Comparison of ENCODE assay signal across 8 mouse cellular contexts in the genomic region with DNA sequence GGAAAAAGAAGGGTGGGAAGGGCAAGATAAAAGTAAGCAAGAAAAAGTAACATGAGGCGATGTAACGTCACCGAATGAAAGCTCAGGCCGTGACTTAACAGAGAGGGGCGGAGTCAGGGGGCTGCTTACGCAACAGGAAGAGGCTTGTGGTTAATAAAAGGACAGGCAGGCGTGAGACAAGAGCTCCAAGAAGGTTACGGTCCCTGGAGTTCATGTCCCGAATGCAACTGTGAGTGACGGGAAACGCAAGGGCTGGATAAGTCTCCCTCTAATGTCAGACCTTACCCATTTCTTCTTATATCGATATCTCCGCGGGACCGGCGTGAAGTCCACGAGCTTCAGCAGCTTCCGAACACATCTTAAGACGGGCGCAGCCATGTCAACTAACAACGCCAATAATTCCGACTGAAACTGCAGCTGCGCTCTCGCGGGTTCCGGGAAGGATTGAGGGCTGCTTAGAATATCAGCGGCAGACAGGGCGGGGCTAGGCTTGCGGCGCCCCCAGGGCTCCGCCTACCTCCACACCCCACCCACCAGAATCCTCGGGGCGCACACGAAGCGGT. TPM values are rescaled to one million over a fixed set of nuclear protein-coding genes. Genes with fewer than 3 reads are reported as not detected.
DNase-seq lines count a peak whose midpoint lies in the region; ATAC-seq and TF ChIP-seq lines count a peak whose summit lies in the region.

A gene (minus strand): TSS at position 478 of the 563 bp plus-strand sequence.

- TF ChIP-seq CTCF in liver, embryonic 14.5 days (IDR thresholded peaks at IDR 0.05; ENCODE audit: low read depth) = no peak
- TF ChIP-seq CTCF in stomach, postnatal 0 days (IDR thresholded peaks at IDR 0.05; ENCODE audit: low read depth) = no peak; the same call in 1 of the 2 replicates

- peaks cover 23% of the 10 kb centered on the region for H3K4me1 ChIP-seq in forebrain, embryonic 10.5 days
- H3K4me1 ChIP-seq in heart, embryonic 15.5 days (replicated peaks) = peaks cover 13% of the 10 kb centered on the region
- H3K4me1 ChIP-seq in liver, embryonic 14.5 days (replicated peaks; ENCODE audit: control insufficient read depth in 2 of 2, insufficient read depth in 2 of 2, low read length in 1 of 2) = peaks cover 8 to 13% of the 10 kb centered on the region in 2 experiments
- no peaks in the 10 kb centered on the region; the same call in 1 of the 2 replicates for H3K4me1 ChIP-seq in neural tube, embryonic 11.5 days (ENCODE audit: control insufficient read depth, insufficient read depth, low read length)
- no peaks in the 10 kb centered on the region for H3K4me1 ChIP-seq in stomach, postnatal 0 days (replicated peaks; ENCODE audit: control insufficient read depth, insufficient read depth)

- H3K27ac ChIP-seq in forebrain, embryonic 10.5 days = peak within 1 kb of the TSS; percentile 87
- H3K27ac ChIP-seq in heart, embryonic 15.5 days = peak within 1 kb of the TSS; percentile 95
- peak within 1 kb of the TSS; percentile 93 for H3K27ac ChIP-seq in liver, embryonic 14.5 days
- peak within 1 kb of the TSS; percentile 79 for H3K27ac ChIP-seq in neural tube, embryonic 11.5 days (ENCODE audit: low read depth, low read length)
- H3K27ac ChIP-seq in stomach, postnatal 0 days (replicated peaks) = peak within 1 kb of the TSS; percentile 94

- H3K27me3 ChIP-seq in forebrain, embryonic 10.5 days (ENCODE audit: poor library complexity, severe bottlenecking) = no peaks in the 10 kb centered on the region
- no peaks in the 10 kb centered on the region for H3K27me3 ChIP-seq in heart, embryonic 15.5 days
- no peaks in the 10 kb centered on the region for H3K27me3 ChIP-seq in liver, embryonic 14.5 days (ENCODE audit: control insufficient read depth, insufficient read depth, low read length)
- H3K27me3 ChIP-seq in neural tube, embryonic 11.5 days (ENCODE audit: control insufficient read depth, insufficient read depth, low read length) = no peaks in the 10 kb centered on the region
- H3K27me3 ChIP-seq in stomach, postnatal 0 days (ENCODE audit: control insufficient read depth, insufficient read depth, low read length) = no peaks in the 10 kb centered on the region

- H3K4me2 ChIP-seq in heart, embryonic 15.5 days = peak within 1 kb of the TSS; percentile 88
- peak within 1 kb of the TSS; percentile 90 for H3K4me2 ChIP-seq in liver, embryonic 14.5 days (ENCODE audit: low read depth)
- peak within 1 kb of the TSS; percentile 81 for H3K4me2 ChIP-seq in neural tube, embryonic 11.5 days (ENCODE audit: low read depth)
- peak within 1 kb of the TSS; percentile 84 for H3K4me2 ChIP-seq in stomach, postnatal 0 days (replicated peaks; ENCODE audit: low read depth)

- TF ChIP-seq EP300 in liver, embryonic 14.5 days (IDR thresholded peaks at IDR 0.05; ENCODE audit: low read depth) = 0 out of 2 replicates have a peak, but pooled peaks have one; percentile 18
- TF ChIP-seq EP300 in stomach, postnatal 0 days (optimal IDR thresholded peaks at IDR 0.05) = no peak

- peak within 1 kb of the TSS; percentile 52 for H3K9ac ChIP-seq in heart, embryonic 15.5 days
- H3K9ac ChIP-seq in liver, embryonic 14.5 days (replicated peaks) = peak within 1 kb of the TSS; percentile 77
- H3K9ac ChIP-seq in neural tube, embryonic 11.5 days (ENCODE audit: low read length) = peak within 1 kb of the TSS; percentile 52
- peak within 1 kb of the TSS; percentile 59 for H3K9ac ChIP-seq in stomach, postnatal 0 days (ENCODE audit: low read length)

- peak; percentile 91 to 97 for DNase-seq in CD8-positive naive resting alpha-beta T cell, adult 2 months (ENCODE audit: low read depth in 2 of 2, low spot score in 2 of 2)
- DNase-seq in c-Kit-positive CD71-negative TER-119-negative erythroid progenitor cells, embryonic 14.5 days (ENCODE audit: low read depth) = peak; percentile 93
- peak; percentile 86 for DNase-seq in forebrain, embryonic 10.5 days (ENCODE audit: extremely low spot score, low spot score)
- peak; percentile 93 to 95 for DNase-seq in kidney, postnatal 25 days
- DNase-seq in liver, embryonic 14.5 days (ENCODE audit: low read depth in 3 of 3, low spot score in 3 of 3) = peak; percentile 80 to 89 (median 81)
- peak; percentile 92 for DNase-seq in neural tube, embryonic 11.5 days (ENCODE audit: low spot score)
- DNase-seq in stomach, postnatal 0 days (ENCODE audit: low spot score) = peak; percentile 92

- no peaks in the 10 kb centered on the region for H3K9me3 ChIP-seq in forebrain, embryonic 10.5 days
- H3K9me3 ChIP-seq in heart, embryonic 15.5 days (replicated peaks) = no peaks in the 10 kb centered on the region
- no peaks in the 10 kb centered on the region for H3K9me3 ChIP-seq in liver, embryonic 14.5 days (ENCODE audit: control insufficient read depth, low read length)
- no peaks in the 10 kb centered on the region for H3K9me3 ChIP-seq in neural tube, embryonic 11.5 days (ENCODE audit: control insufficient read depth, low read length)
- H3K9me3 ChIP-seq in stomach, postnatal 0 days (ENCODE audit: control insufficient read depth, low read length) = no peaks in the 10 kb centered on the region

- H3K36me3 ChIP-seq in forebrain, embryonic 10.5 days (replicated peaks) = peaks cover under 1% of the 10 kb centered on the region; the same call in 1 of the 2 replicates
- H3K36me3 ChIP-seq in heart, embryonic 15.5 days = no peaks in the 10 kb centered on the region
- no peaks in the 10 kb centered on the region for H3K36me3 ChIP-seq in liver, embryonic 14.5 days (replicated peaks; ENCODE audit: control insufficient read depth, insufficient read depth, low read depth)
- no peaks in the 10 kb centered on the region for H3K36me3 ChIP-seq in neural tube, embryonic 11.5 days (ENCODE audit: control insufficient read depth, insufficient read depth, low read length)
- H3K36me3 ChIP-seq in stomach, postnatal 0 days (ENCODE audit: control insufficient read depth, insufficient read depth, low read length) = no peaks in the 10 kb centered on the region

- ATAC-seq in heart, embryonic 15.5 days (replicated peaks; ENCODE audit: insufficient number of reproducible peaks, insufficient read depth, low FRiP score, low read depth) = peak; percentile 95
- peak; percentile 96 for ATAC-seq in liver, embryonic 14.5 days (ENCODE audit: insufficient read depth)
- ATAC-seq in neural tube, embryonic 11.5 days (ENCODE audit: insufficient read depth, low FRiP score, low TSS enrichment) = peak; percentile 91
- ATAC-seq in stomach, postnatal 0 days (ENCODE audit: low FRiP score, low TSS enrichment) = peak; percentile 96

- under 1% methylated on average over 35 of the region's 35 CpGs for WGBS in forebrain, embryonic 10.5 days
- WGBS in heart, embryonic 15.5 days = under 1% methylated on average over 35 of the region's 35 CpGs
- 1% methylated on average over 35 of the region's 35 CpGs for WGBS in liver, embryonic 14.5 days (ENCODE audit: insufficient replicate concordance)
- under 1% methylated on average over 35 of the region's 35 CpGs for WGBS in neural tube, embryonic 11.5 days
- under 1% methylated on average over 35 of the region's 35 CpGs for WGBS in stomach, postnatal 0 days

- peak within 1 kb of the TSS; percentile 69 for H3K4me3 ChIP-seq in forebrain, embryonic 10.5 days
- peak within 1 kb of the TSS; percentile 67 for H3K4me3 ChIP-seq in heart, embryonic 15.5 days
- peak within 1 kb of the TSS; percentile 66 to 91 for H3K4me3 ChIP-seq in liver, embryonic 14.5 days (ENCODE audit: insufficient read depth in 1 of 2, low read depth in 2 of 2, low read length in 2 of 2)
- peak within 1 kb of the TSS; percentile 45 for H3K4me3 ChIP-seq in neural tube, embryonic 11.5 days (ENCODE audit: low read depth, low read length)
- peak within 1 kb of the TSS; percentile 59 for H3K4me3 ChIP-seq in stomach, postnatal 0 days (ENCODE audit: low read depth, low read length)

RNA-seq across cellular contexts. Expression of the gene that starts here (rescaled TPM):
- polyA plus RNA-seq in forebrain, embryonic 10.5 days (2016; fragmentation: Nextera tagmentation; extraction: Ambion mirVana) = 17.3 and 18.0 TPM in 2 replicates
- polyA plus RNA-seq in heart, embryonic 15.5 days (2015; fragmentation: Nextera tagmentation; extraction: Ambion mirVana) = 26.3 and 27.2 TPM in 2 replicates
- polyA plus RNA-seq in liver, embryonic 14.5 days (2012; rRNA removed) = 3.7 and 4.4 TPM in 2 replicates
- 7.0 and 8.6 TPM in 2 replicates for polyA plus RNA-seq in liver, embryonic 14.5 days (2014; fragmentation: Nextera tagmentation; extraction: Ambion mirVana)
- polyA plus RNA-seq in neural tube, embryonic 11.5 days (2014; fragmentation: Nextera tagmentation; extraction: Ambion mirVana) = 21.0 and 21.2 TPM in 2 replicates
- polyA plus RNA-seq in stomach, postnatal 0 days (2015; fragmentation: Nextera tagmentation; extraction: Ambion mirVana) = 11.4 and 11.9 TPM in 2 replicates

Comparison
In these comparisons a context has a peak if more than half of its experiments do, and no peak if none do; other contexts are left out.
1. Peak in every context shown above with its lines: DNase-seq, ATAC-seq, H3K4me3 ChIP-seq and H3K27ac ChIP-seq.